Mouse (Mus musculus): ENCODE measurements around the gene Eif4h.
"Not testable (repeated sequence)": the region's sequence is repeated elsewhere in the genome, so short reads cannot be mapped to it uniquely, and the experiment has no call there.

Eif4h gene

DNA sequence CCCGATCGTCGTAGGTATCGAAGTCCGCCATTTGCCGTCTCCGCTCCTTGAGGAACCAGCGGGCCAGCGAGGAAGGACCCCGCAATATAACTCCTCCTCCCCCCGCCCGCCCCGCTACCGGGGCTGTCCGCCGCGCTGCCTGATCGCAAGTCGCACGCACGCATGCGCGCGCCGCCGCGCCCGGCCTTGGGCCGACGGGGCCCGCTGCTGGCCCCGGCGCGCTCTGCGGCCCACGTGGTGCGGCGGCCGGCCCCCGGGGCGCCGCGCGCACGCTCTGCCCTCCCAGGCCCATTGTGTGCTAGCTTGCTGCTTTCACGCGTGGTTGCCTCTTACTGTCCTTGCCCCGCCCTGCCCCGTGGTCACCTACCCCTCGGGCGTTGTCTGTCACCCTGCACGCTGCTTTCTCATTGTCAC, at the start of gene Eif4h:
Gene Eif4h, minus strand, starts transcription at position 222 of the 414 bp plus-strand sequence.
- peak; percentile 97 for DNase-seq

DNA sequence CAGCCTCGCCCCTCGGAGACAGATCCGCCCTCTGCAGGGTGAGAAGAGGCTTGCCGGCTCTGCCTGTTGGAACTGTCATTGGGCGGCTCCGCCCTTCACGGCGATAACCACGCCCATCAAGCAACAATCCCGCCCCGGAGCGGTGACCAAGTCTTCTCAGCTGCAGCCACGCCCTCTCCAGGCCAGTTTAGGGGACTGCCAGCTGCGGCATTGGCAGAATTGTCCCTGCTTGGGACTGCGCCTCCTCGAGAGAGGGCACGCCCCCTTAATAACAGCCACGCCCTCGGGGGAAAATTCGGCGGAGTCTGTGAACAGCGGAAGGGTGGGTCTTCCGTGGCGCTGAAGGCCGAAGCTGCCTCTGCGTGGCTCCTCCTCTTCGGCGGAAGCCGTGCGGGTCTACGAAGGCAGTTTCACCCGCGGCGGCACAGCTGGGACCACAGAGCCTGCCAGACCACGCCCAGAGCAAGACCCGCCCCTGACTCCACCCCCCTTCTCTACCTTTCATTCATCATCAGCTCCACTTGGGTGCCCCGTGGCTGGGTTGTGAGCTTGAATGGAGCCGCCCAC, 49.5 kb upstream of the Eif4h start:
- DNase-seq: peak; percentile 99

DNA sequence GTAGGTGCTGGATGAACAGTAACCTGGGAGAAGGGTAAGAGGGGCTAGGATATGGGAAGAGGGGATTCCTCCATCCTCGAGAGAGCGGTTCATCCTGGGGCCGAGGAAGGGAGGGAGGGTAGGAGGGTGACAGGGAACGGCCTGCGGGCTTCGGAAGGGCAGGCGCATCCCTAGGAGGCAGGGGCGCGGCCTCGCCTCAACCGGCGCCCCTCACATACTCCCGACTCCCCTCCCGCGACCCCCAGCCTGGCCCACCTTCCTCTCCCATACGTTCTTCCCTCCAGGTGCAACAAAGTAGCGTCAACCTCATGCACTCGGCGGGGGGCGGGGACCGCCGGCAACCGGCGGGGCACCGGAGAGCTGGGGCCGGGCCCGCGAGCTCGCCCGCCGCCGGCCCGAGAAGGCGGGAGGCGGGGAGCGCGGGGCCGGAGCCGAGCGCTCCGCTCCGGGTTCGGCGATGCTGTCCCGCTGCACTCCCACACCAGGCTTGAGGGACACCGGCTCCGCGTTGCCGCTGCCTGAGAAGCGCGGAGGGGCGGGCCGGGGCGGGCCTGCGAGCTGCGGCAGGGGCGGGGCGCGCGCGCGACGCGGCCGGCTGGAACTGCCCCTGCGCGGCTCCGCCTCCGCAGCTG, 48.9 kb upstream of the Eif4h start, which contains the start of gene Limk1:
Gene Limk1, minus strand, starts transcription at position 513 of the 632 bp plus-strand sequence.
- DNase-seq: no peak

DNA sequence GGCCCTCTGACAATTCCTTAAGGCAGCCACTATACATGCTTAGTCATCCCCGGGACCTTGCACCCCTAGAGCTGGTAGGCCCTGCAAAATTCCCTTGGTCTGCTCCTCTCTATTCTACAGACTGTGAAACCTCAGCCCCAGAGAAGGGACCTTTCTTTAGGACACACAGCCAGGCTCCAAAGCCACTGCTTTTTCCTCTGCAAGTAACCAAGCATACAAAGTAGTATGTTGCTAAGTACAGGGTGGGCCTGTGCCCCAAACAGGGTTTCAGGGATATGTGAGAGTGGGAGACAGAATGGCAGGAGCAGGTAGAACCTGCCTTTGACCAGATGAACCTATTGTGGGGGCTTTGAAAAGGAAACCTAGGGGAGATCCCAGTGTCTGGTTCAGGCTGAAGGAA, 47.9 kb upstream of the Eif4h start:
- DNase-seq: no peak

DNA sequence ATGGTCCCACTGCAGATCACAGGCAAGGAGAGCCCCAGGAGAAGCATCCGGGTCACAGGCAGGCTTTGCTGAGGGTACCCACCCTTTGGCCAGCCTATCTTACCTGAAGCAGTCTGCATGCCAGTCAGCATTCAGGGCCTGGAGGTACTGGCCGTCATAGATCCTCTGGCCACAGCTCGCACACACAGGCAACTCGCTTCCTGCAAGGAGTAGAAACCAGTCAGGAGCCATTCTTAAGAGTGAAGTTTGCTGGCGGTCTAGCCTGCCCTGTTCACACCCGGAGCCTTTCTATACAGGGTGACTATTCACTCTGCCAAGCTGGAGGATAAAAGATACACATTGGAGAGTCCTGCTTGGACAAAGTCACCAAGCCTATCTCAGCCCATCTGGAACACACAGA, 47.3 kb upstream of the Eif4h start:
- no peak for DNase-seq

DNA sequence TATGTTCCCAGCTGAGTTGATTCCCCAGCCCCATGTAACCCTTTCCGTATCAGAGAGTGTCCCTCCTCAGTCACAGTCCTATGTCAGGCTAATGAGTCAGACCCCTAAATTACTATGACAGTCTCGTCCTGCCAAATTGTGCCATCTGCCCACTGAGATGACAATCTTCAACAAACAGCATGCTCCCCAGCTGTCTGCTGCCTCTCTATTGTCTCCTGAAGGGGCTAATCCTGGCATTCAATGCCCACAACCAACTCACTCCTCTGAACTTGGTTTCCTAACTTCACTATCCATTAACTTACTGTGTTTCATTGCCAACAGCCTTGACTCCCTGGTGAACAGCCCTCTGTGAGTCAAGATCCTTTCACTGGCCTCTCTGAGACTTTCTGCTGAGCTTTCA, 45.1 kb upstream of the Eif4h start:
- peak; percentile 46 for DNase-seq

DNA sequence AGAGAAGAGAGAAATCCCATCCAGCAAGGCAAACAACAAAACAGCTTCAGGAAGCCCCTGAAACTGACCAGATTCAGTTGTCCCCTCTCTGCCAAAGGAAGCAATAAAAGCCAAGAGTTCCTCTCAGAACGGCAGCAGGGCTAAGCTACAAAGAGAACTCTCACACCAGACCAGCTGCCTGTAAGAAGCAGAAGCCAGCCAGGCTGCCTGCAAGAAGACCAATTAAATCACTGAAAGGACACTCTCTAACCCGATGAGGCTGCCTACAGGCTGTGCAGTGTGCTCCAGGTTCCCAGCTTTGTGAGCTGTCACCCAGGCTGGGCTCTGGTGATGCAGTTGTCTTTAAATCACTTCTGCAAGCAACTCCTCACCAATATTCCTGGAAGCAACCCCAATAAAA, 44.5 kb upstream of the Eif4h start:
- DNase-seq: no peak

DNA sequence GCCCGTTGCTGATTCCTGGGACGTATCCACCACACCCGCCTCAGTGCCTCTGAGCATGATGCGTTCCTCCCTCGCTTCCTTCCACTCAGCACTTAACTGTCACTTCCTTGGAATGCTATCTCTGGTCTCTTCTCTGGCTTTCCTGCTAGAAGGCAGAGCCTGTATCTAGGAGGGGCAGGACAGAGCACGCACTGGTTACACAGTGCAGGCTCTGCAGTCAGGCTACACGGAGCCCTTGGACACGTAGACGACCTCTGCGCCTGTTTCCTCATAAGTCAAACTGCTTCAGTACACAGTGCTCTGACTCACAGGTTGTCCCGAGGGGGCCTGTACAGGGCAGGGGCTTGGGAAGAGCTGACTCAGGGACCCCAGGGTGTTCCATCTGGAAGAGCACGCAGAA, 40.9 kb upstream of the Eif4h start:
- no peak for DNase-seq

DNA sequence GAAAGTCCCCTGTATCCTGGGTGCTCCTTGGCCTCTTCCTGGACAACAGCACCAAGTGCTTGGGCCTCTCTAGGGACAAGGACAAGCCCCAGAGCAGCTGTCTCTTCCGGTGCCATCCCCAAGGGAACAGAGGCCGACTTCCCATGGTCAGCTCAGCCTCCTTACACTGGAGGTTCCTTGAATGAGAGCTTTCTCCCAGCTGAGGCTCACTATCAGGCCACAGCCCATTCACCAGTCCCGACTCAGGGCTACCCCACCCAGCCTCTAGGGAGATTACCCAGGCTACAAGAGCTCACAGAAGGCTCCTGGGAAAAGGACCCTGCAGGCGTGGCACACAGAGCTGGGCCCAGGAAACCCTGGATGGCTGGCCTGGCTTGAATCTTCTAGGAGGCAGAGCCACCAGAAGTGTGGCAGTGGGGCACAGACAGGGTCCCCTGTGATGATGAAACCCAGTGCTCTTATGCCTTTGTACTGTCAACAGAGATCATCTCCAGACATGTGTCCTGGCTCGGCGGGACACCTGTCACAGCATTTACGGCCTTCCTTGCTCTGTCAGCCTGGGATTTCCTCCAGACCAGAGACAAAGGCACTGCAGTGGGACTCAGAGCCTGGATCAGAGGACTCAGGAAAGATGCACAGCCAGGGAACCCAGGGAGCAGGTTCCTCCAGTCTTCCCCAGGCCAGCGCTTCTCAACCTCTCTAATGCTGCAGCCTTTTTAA, 39.7 kb upstream of the Eif4h start:
- no peak for DNase-seq

DNA sequence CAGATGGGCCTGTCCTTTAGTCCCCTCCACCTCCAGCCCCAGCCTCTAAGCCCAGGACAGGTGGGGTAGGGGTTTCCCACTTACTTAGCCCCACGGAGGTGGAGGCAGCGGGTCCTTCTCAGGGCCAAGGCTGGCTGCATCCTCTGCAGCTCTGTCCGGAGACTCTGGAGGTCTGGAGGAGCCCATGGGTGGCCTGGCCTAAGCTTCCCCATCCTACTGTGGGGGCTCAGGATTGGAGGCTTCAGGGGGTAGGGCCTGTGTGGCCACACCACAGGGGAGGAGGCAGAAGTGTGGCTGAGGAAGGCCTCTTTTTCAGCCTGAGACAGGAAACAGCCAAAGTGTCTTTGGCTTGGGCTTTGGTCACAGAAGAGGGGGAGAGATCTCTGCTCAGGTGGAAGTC, 38.7 kb upstream of the Eif4h start:
- no peak for DNase-seq

DNA sequence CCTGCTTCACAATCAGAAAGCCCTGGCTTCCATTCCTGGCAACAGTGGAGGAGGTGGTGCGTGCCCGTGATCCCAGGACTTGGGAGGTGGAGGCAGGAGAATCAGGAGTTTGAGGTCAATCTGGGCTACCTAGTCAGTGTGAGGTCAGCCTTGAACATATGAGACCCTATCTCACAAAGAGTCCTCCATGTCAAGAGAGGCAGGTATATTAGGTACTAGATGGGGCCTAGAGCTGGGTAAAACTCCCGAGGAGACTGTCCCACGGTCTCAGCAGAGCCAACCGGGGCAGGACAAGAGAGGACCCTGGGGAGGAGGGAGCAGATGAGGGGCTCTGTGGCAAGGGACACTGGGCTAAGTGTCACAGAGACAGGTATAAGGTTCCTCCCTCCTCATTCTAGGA, 38.2 kb upstream of the Eif4h start:
- no peak for DNase-seq

DNA sequence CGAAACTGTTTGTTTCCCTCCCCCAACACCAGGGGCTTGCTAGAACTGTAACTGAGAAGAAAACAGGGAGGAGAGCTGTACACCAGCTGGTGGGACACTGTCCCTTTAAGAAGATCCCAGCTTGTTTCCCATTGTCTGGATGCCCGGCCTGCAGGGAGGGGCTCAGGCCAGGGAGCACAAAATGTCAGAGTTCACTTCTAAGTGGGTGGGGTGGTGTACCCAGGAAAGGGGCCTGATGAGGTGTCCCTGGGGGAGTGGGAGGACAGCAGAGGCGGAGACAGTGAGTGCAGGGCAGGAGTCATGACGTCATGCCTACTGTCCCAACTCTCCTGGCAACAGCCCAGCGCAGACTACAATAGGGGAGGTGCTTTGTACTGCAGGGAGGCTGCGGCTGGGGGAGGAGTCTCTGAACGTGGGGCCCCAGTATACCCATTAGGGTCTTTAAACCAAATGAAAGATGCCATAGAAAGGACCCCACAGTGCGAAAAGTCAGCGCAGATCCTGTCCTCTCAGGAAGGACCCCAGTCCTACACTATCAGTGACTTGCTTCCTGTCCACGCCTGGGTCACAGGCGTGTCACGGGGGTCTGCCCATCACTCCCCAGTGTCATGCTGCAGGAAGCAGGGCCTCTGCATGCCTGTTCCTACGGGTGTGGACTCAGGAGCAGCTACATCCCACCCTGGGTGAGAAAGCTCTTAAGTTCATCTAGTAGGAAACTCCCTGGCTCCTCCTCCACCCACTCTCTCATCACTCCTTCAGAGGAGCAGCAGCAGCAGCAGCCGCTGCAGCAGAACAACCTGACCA, 36.9 kb upstream of the Eif4h start:
- peak; percentile 80 for DNase-seq

DNA sequence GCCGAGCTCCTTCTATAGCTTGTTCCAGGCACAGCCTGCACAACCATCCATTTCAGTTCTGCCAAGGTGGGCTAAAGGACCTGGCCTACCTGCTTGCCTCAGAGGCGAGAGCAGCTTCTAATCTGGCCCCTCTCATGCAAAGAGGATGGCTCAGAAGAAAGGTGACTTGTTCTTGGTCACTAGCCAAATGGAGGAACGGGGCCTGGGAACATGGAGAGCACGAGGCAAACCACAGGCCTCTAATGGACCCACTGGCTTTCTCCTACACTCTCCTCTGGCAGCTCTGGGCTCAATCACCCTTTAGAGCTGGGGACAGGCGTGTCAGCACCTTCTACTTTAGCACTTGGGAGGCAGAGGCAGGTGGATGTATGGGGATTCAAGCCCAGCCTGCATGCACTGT, 35.7 kb upstream of the Eif4h start:
- DNase-seq: no peak

DNA sequence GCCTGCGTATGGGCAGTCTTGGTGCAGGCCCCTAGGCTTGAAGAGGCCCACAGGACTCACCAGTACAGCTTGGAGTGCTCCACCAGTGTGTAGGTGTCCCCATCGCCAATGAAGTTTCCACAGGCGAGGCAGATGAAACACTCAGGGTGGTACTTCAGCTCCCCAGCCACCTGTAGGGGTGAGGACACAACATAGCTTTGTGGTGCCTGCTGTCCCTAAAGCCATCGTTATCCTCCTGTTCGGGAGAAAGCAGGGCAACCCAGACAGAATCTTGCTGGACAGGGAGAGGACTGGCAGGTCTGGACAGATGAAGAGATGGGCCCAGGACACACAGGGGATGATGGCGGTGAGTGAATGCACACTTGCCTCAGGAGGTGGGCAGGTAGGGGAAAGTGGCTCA, 33.3 kb upstream of the Eif4h start:
- no peak for DNase-seq

DNA sequence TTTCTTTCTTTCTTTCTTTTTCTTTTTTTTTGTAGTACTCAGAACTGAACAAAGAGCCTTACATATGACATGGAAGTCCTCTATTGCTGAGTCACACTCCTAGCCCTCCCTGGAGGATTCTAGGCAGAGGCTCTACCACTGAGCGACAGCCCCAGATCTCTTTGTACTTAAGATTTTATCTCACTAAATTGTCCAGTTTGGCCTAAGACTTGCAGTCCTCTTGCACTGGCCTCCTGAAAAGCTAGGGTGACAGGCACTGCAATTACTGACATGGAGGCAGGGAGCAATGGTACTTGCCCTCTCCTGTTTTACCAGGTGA, 32.9 kb upstream of the Eif4h start:
- DNase-seq: no peak

DNA sequence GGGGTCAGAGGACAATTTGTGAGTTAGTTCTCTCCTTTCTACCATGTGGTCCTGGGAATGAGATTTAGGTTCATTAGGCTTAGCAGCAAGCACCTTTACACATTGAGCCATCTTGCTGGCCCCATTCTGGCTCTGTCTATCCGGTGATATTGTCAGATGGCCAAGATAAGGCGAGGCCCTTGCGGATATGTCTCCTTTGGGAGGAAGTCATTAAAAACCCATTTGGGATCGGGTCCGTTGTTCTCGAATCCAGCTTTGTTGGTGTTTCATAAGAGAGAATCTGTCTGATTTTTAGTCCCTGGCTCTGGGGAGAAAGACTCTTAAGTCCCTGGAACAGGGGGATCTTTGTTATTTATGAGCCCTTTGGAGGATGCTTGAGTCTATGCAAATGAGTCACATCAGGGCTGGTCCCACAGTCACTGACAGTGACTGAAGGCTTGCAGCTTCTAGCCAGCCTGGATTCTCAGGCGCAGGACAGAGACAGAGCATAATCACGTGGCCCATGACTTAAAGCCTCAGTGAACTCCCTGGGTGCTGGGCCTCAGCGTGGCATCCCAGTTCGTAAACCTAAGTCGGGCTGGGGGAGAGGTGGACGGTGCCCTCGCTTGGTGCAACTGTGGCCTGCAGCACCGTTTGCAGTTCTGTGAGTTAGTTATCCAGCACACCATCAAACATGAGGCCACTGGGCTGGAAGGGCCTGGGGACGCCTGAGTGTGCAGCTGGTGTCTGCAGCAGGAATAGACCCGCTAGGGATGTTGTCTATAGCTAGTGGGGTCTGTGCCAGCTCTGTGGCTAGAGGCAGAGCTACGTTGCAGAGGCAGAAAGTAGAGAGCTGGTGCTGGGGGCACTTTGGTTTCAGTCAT, 32.3 kb upstream of the Eif4h start:
- DNase-seq: no peak

DNA sequence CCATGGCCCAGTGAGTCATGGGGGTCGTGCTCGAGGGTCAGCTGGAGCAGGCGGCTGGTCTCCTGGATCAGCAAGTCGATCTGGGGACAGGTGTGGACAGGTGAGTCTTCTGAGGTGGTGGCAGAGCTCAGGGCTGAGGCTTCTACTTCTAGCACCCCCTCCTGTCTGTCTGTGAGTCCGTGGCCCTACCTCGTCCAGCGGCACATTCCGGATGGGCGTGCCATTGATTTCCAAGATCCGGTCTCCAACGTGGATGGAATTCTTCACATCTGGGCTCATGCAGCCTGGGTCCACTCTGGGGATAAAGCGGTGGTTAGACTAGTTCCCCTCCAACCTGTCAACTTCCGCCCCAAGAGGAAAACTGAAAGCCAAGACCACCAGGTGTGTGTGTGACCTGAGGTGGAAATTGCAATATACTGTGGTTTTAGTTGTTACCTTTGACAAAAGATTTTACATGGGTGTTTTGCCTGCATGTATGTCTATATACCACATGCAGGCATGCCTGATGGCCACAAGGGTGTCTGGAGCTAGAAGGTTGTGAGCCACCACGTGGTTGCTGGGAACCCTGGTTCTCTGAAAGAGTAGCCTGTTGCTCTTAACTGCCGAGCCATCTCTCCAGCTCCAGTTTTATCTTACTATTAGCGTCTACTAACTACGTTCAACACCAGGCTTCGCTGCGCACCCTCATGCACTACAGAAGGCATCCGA, 29.9 kb upstream of the Eif4h start:
- no peak for DNase-seq

DNA sequence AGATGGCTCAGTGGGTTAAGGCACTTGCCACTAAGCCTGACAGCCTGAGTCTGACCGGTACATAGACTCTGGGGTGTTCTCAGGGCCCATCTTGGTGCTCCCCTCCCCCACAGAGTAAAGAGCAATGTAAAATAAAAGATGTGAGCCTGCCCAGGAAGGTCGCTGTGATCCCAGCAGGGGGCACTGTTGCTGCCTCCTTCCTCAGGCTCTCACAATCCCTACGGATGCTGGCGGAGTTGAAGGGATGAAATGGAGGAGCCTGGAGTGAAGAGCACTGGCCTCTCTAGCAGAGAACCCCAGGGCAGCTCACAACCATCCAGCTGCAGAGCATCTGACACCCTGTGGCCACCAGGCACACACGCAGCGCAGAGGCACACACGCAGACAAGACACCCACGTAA, 29.2 kb upstream of the Eif4h start:
- DNase-seq: no peak

DNA sequence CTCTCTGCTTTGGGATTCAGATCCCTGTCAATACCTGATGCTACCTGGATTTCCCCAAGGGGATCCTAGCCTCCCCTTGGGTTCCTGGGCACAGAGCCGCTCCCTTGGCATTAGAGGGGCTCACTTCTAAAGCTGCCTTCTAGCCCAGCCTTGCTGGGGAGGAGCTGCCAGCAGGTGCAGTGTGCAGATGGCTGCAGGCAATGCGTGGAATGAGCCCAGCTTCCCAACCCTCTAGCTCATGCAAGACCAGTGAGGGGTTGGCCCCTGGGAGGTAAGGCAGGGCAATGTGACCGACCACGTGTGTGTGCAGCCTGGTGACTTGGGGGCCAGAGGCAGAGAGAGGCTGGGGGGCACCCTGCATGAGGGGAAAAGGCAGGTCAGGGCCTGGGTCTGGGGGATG, 17.4 kb upstream of the Eif4h start:
- DNase-seq: no peak

DNA sequence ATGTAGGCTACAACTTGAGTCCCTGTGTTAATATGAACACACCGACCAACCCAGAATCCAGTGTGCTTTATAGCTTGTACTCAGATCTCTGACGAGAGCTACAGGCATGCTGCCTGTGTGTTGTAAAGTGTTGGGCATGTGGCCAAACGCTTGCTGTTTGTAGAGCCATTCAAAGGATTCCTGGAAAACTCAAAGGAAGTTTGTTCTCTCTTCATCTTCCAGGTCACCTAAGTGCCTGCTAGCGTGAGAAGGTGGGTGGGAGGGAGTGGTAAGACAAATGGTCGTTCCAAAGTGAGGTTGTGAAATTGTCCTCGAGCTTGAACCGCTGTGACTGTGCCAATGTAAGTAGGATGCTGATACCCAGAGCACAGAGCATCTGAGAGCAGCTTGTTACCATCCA, 12.7 kb upstream of the Eif4h start:
- DNase-seq: no peak

DNA sequence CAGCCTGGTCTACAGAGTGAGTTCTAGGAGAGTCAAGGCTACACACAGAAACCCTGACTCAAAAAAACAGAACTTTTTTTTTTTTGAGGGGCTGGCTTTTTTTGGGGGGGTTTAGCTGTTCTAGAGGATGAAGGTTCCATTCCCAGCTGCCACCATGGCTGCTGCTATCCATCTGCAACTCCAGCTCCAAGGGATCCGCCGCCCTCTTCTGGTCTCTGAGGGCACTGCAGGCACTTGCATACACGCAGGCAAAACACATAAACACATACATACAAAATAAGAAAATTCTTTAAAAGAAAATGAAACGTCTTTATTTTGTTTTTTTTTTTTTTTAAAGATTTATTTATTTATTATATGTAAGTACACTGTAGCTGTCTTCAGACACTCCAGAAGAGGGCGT, 11.6 kb upstream of the Eif4h start:
- no peak for DNase-seq

DNA sequence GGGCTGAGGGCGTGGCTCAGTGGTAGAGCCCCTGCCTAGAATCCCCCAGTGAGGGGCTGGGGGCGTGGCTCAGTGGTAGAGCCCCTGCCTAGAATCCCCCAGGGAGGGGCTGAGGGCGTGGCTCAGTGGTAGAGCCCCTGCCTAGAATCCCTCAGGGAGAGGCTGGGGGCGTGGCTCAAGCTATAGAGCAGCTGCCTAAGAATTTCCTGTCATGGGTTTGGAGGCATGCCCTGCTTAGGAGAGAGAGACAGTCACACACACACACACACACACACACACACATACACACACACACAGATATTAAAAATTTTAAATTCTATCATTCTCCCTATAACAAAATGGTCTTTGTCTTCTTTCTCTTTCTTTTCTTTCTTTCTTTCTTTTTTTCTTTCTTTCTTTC, 9.7 kb upstream of the Eif4h start:
- not testable (repeated sequence) for DNase-seq
